Mouse (Mus musculus) ES-Bruce4 (cell line): ENCODE data around the gene Khdrbs2.

ENCODE experiments used
- CTCF ChIP-seq: IDR thresholded peaks from one replicate; pipeline ENCODE4 v1.8.1; 2011; ENCODE audit warnings: low read depth, low read length
- EP300 ChIP-seq: IDR thresholded peaks from 2 replicates; pipeline ENCODE4 v1.6.1; 2011; ENCODE audit warnings: low read depth, low read length; ENCODE audit not compliant: insufficient read depth
- POLR2A ChIP-seq: IDR thresholded peaks from one replicate; pipeline ENCODE4 v1.8.1; 2011; ENCODE audit warnings: low read length; ENCODE audit not compliant: insufficient read depth

DNA sequence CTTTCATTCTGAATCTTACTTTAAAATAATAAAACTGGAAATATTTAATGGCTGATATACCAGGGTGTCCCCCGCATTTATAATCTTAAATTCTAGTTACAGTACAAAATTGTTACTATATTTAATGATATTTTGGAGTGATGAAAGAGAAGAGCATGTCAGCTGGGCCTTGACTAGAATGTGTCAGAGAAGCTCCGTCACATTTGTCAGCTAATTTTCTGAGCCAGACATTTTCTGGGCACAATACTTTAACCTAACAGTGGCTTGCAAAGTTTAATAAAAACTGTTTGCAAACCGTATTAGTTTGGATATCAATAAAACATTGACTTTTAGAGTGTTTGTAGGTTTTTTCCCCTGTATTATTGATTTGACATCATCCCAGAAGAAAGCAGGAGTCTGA is 380.9 kb downstream of the Khdrbs2 start:
- TF ChIP-seq CTCF = no peak
- TF ChIP-seq POLR2A = no peak
- no peak for TF ChIP-seq EP300
